Mouse (Mus musculus) G1E (cell line): ENCODE results near the gene Gpr83.

ENCODE experiments used
- CTCF ChIP-seq: IDR thresholded peaks from 2 replicates; pipeline ENCODE4 v1.5.1; 2012; ENCODE audit warnings: low read depth, low read length, inconsistent platforms, mixed read lengths
- TAL1 ChIP-seq: conservative IDR thresholded peaks from 2 replicates; pipeline ENCODE4 v1.6.1; 2012; ENCODE audit warnings: low read depth, low read length, inconsistent platforms, mixed read lengths

DNA sequence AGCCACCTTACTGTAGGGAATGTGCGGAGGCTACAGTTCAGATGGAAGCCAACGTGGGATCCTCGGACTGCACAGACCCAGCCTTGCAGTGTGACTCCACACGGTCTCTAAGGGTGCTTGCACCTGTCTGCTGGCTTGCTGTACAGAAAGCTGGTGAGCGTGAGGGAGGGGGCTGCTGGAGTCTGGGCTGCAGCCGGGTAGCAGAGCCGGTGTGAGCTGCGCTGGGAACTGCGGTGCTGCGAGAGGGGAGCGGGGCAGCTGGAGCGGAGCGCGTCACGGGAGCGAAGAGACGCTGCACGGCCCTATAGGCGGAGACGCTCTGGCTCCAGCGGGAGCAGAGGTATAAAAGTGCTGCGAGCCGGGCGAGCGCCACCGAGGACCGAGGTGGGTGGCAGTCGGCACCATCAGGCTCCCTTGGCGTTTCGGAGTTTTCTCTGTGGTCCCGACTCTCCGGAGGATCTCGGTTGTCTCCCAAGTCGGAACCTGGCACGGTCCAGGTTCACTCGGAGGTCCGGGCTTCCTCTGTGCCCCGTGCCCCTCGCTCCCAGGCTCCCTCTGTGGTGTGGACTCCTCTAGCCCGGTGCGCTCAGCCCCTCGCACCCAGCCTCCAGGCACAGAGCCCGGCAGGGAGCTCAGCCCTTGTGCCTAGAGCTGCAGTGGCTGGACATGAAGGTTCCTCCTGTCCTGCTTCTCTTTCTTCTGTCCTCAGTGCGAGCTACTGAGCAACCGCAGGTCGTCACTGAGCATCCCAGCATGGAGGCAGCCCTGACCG, at the start of gene Gpr83:
- TF ChIP-seq CTCF (no peak), TAL1 (no peak)
